Mouse (Mus musculus): Measurements from ENCODE around the gene Pcf11. TPM values are rescaled to one million over a fixed set of nuclear protein-coding genes. Genes with fewer than 3 reads are reported as not detected.

Pcf11 gene
- polyA plus RNA-seq, 1 experiment from 2014 or later, result 13.9 TPM

GRCm38 (mm10) chr7:92675131-92675530 lies 5.4 kb upstream of the Pcf11 start:
- no peaks in the 10 kb centered on the region for H3K9me3 ChIP-seq
- H3K36me3 ChIP-seq, result no peaks in the 10 kb centered on the region
- DNase-seq (ENCODE audit: low spot score), result no peak
- no peak overlapping the region for H3K27ac ChIP-seq
- no peaks in the 10 kb centered on the region for H3K27me3 ChIP-seq (ENCODE audit: insufficient read depth, poor library complexity, severe bottlenecking)
- H3K4me3 ChIP-seq, result no peak overlapping the region
- H3K4me1 ChIP-seq (replicated peaks), result peaks cover 6% of the 10 kb centered on the region
- WGBS, result 89% methylated on average over 3 of the region's 3 CpGs

GRCm38 (mm10) chr7:92668791-92669506 lies 785 bp downstream of the Pcf11 start:
- under 1% methylated on average over 29 of the region's 29 CpGs for WGBS

GRCm38 (mm10) chr7:92666274-92666820 lies 3.4 kb downstream of the Pcf11 start:
- no peak for DNase-seq (ENCODE audit: low spot score)
- H3K36me3 ChIP-seq, result peaks cover 31% of the 10 kb centered on the region
- no peaks in the 10 kb centered on the region for H3K9me3 ChIP-seq
- H3K27me3 ChIP-seq (ENCODE audit: insufficient read depth, poor library complexity, severe bottlenecking), result no peaks in the 10 kb centered on the region
- no peak overlapping the region for H3K27ac ChIP-seq
- 91% methylated on average over 7 of the region's 7 CpGs for WGBS
- peak overlapping the region; percentile 86; the same call in 1 of the 2 replicates for H3K4me3 ChIP-seq
- H3K4me1 ChIP-seq (replicated peaks), result peaks cover 22% of the 10 kb centered on the region

More at GRCm38 (mm10) chr7:92668791-92669506, 785 bp downstream of the Pcf11 start:
- peak; percentile 68 for DNase-seq (ENCODE audit: low spot score)
- H3K4me3 ChIP-seq, result peak overlapping the region; percentile 86
- no peaks in the 10 kb centered on the region for H3K27me3 ChIP-seq (ENCODE audit: insufficient read depth, poor library complexity, severe bottlenecking)
- peak overlapping the region; percentile 99 for H3K27ac ChIP-seq
- H3K36me3 ChIP-seq, result peaks cover 8% of the 10 kb centered on the region
- peaks cover 22% of the 10 kb centered on the region for H3K4me1 ChIP-seq (replicated peaks)
- no peaks in the 10 kb centered on the region for H3K9me3 ChIP-seq

GRCm38 (mm10) chr7:92658050-92658449 lies 11.7 kb downstream of the Pcf11 start:
- no peak overlapping the region for H3K27ac ChIP-seq
- 98% methylated on average over 5 of the region's 5 CpGs for WGBS
- no peaks in the 10 kb centered on the region for H3K4me1 ChIP-seq (replicated peaks)
- no peaks in the 10 kb centered on the region for H3K9me3 ChIP-seq
- DNase-seq (ENCODE audit: low spot score), result no peak
- H3K36me3 ChIP-seq, result peaks cover 92% of the 10 kb centered on the region
- H3K27me3 ChIP-seq (ENCODE audit: insufficient read depth, poor library complexity, severe bottlenecking), result no peaks in the 10 kb centered on the region
- no peak overlapping the region for H3K4me3 ChIP-seq

GRCm38 (mm10) chr7:92656386-92656785 lies 13.3 kb downstream of the Pcf11 start:
- 92% methylated on average over 2 of the region's 2 CpGs for WGBS
- H3K4me1 ChIP-seq (replicated peaks), result no peaks in the 10 kb centered on the region
- peaks cover 92% of the 10 kb centered on the region for H3K36me3 ChIP-seq
- no peaks in the 10 kb centered on the region for H3K9me3 ChIP-seq
- no peaks in the 10 kb centered on the region for H3K27me3 ChIP-seq (ENCODE audit: insufficient read depth, poor library complexity, severe bottlenecking)
- no peak for DNase-seq (ENCODE audit: low spot score)
- H3K27ac ChIP-seq, result no peak overlapping the region
- no peak overlapping the region for H3K4me3 ChIP-seq

GRCm38 (mm10) chr7:92653329-92653728 lies 16.4 kb downstream of the Pcf11 start:
- Histone ChIP-seq H3K36me3 (peaks cover 84% of the 10 kb centered on the region), H3K4me1 (replicated peaks) (no peaks in the 10 kb centered on the region), H3K4me3 (no peak overlapping the region), H3K27ac (no peak overlapping the region), H3K9me3 (no peaks in the 10 kb centered on the region), H3K27me3 (ENCODE audit: insufficient read depth, poor library complexity, severe bottlenecking) (no peaks in the 10 kb centered on the region)
- 97% methylated on average over 1 of the region's 1 CpGs for WGBS
- no peak for DNase-seq (ENCODE audit: low spot score)

GRCm38 (mm10) chr7:92647790-92648189 lies 21.9 kb downstream of the Pcf11 start:
- no peaks in the 10 kb centered on the region for H3K27me3 ChIP-seq (ENCODE audit: insufficient read depth, poor library complexity, severe bottlenecking)
- DNase-seq (ENCODE audit: low spot score), result no peak
- WGBS, result 92% methylated on average over 7 of the region's 7 CpGs
- H3K4me3 ChIP-seq, result no peak overlapping the region
- H3K9me3 ChIP-seq, result no peaks in the 10 kb centered on the region
- H3K36me3 ChIP-seq, result peaks cover 91% of the 10 kb centered on the region
- H3K27ac ChIP-seq, result no peak overlapping the region
- H3K4me1 ChIP-seq (replicated peaks), result no peaks in the 10 kb centered on the region

GRCm38 (mm10) chr7:92642358-92642757 lies 27.4 kb downstream of the Pcf11 start:
- DNase-seq (ENCODE audit: low spot score), result no peak
- Histone ChIP-seq H3K4me1 (replicated peaks) (peaks cover 6% of the 10 kb centered on the region), H3K36me3 (peaks cover 73% of the 10 kb centered on the region), H3K9me3 (no peaks in the 10 kb centered on the region), H3K27ac (no peak overlapping the region), H3K27me3 (ENCODE audit: insufficient read depth, poor library complexity, severe bottlenecking) (no peaks in the 10 kb centered on the region), H3K4me3 (no peak overlapping the region)

- H3K9me3 ChIP-seq, result no peaks in the 10 kb centered on the region
- WGBS, result 91% methylated on average over 5 of the region's 5 CpGs
- H3K4me3 ChIP-seq, result peak overlapping the region; percentile 86
- DNase-seq (ENCODE audit: low spot score), result no peak
- no peaks in the 10 kb centered on the region; the same call in 1 of the 2 replicates for H3K27me3 ChIP-seq (ENCODE audit: insufficient read depth, poor library complexity, severe bottlenecking)
- H3K27ac ChIP-seq, result no peak overlapping the region
- H3K36me3 ChIP-seq, result peaks cover 31% of the 10 kb centered on the region
- peaks cover 19% of the 10 kb centered on the region for H3K4me1 ChIP-seq (replicated peaks)
Observed at GRCm38 (mm10) chr7:92638050-92638449, 31.7 kb downstream of the Pcf11 start.

GRCm38 (mm10) chr7:92637021-92637625 lies 32.6 kb downstream of the Pcf11 start, which contains the start of gene Ankrd42:
Gene Ankrd42 (minus strand): TSS chr7:92637142.
- Histone ChIP-seq H3K9me3 (no peaks in the 10 kb centered on the region), H3K4me1 (replicated peaks) (peaks cover 19% of the 10 kb centered on the region), H3K27ac (peak within 1 kb of the TSS; percentile 88), H3K4me3 (peak within 1 kb of the TSS; percentile 86), H3K27me3 (ENCODE audit: insufficient read depth, poor library complexity, severe bottlenecking) (no peaks in the 10 kb centered on the region; the same call in 1 of the 2 replicates), H3K36me3 (peaks cover 23% of the 10 kb centered on the region)
- DNase-seq (ENCODE audit: low spot score), result peak; percentile 92
- under 1% methylated on average over 44 of the region's 44 CpGs for WGBS

GRCm38 (mm10) chr7:92636295-92637011 lies 33.3 kb downstream of the Pcf11 start:
- Histone ChIP-seq H3K9me3 (no peaks in the 10 kb centered on the region), H3K27ac (peak overlapping the region; percentile 88), H3K36me3 (peaks cover 19% of the 10 kb centered on the region), H3K4me3 (peak overlapping the region; percentile 86), H3K4me1 (replicated peaks) (peaks cover 19% of the 10 kb centered on the region), H3K27me3 (ENCODE audit: insufficient read depth, poor library complexity, severe bottlenecking) (no peaks in the 10 kb centered on the region; the same call in 1 of the 2 replicates)
- WGBS, result 1% methylated on average over 49 of the region's 49 CpGs
- DNase-seq (ENCODE audit: low spot score), result no peak

GRCm38 (mm10) chr7:92630167-92630566 lies 39.6 kb downstream of the Pcf11 start:
- H3K4me1 ChIP-seq (replicated peaks), result no peaks in the 10 kb centered on the region
- no peaks in the 10 kb centered on the region for H3K9me3 ChIP-seq
- 39% methylated on average over 2 of the region's 2 CpGs for WGBS
- H3K27me3 ChIP-seq (ENCODE audit: insufficient read depth, poor library complexity, severe bottlenecking), result no peaks in the 10 kb centered on the region
- H3K27ac ChIP-seq, result no peak overlapping the region
- H3K4me3 ChIP-seq, result no peak overlapping the region
- H3K36me3 ChIP-seq, result no peaks in the 10 kb centered on the region
- DNase-seq (ENCODE audit: low spot score), result no peak
